Mouse (Mus musculus) midbrain, postnatal 0 days (tissue): ENCODE data around the gene Ccnl2. TPM values are rescaled to one million over a fixed set of nuclear protein-coding genes. Genes with fewer than 3 reads are reported as not detected.

ENCODE experiments used
- ATAC-seq: fragments of 200-750 bp; cut with Nextera tagmentation; 2 replicates; pipeline ENCODE4 v1.8.0; 2017; ENCODE audit warnings: moderate number of reproducible peaks, mild to moderate bottlenecking, moderate TSS enrichment, moderate library complexity; ENCODE audit not compliant: low FRiP score
- DNase-seq: peaks from one replicate; pipeline ENCODE4 v3.0.0-alpha.2; 2015; ENCODE audit warnings: low spot score
- H3K27ac ChIP-seq: fragments of 300-500 bp; sonication (generic); 2 replicates; pipeline ENCODE4 v1.5.1; 2014; ENCODE audit warnings: low read depth, mild to moderate bottlenecking, low read length, mixed read lengths
- H3K27me3 ChIP-seq: fragments of 300-500 bp; sonication (generic); 2 replicates; pipeline ENCODE4 v1.6.1; 2014; ENCODE audit warnings: low read length, control low read depth, mixed read lengths; ENCODE audit not compliant: insufficient read depth
- H3K36me3 ChIP-seq: fragments of 300-500 bp; sonication (generic); 2 replicates; pipeline ENCODE4 v1.6.1; 2014; ENCODE audit warnings: low read length, control low read depth, mixed read lengths; ENCODE audit not compliant: insufficient read depth
- H3K4me1 ChIP-seq: fragments of 300-500 bp; sonication (generic); 2 replicates; pipeline ENCODE4 v1.6.1; 2014; ENCODE audit warnings: mild to moderate bottlenecking, control low read depth, antibody characterized with exemption, low read length, mixed read lengths; ENCODE audit not compliant: insufficient read depth
- H3K4me2 ChIP-seq: fragments of 300-500 bp; sonication (generic); 2 replicates; pipeline ENCODE4 v1.6.1; 2014; ENCODE audit warnings: low read depth, mild to moderate bottlenecking, low read length, mixed read lengths; ENCODE audit not compliant: poor library complexity, severe bottlenecking
- H3K4me3 ChIP-seq: fragments of 300-500 bp; sonication (generic); 2 replicates; pipeline ENCODE4 v1.5.1; 2014; ENCODE audit warnings: low read depth, mild to moderate bottlenecking, low read length, moderate library complexity
- H3K9ac ChIP-seq: fragments of 300-500 bp; sonication (generic); replicated peaks from 2 replicates; pipeline ENCODE4 v1.6.1; 2014; ENCODE audit warnings: mild to moderate bottlenecking, low read length, moderate library complexity, mixed read lengths; ENCODE audit not compliant: poor library complexity, severe bottlenecking
- H3K9me3 ChIP-seq: fragments of 300-500 bp; sonication (generic); 2 replicates; pipeline ENCODE4 v1.6.1; 2016; ENCODE audit warnings: low read length, control low read depth
- CTCF ChIP-seq: IDR thresholded peaks from 2 replicates; pipeline ENCODE4 v1.5.1; 2016; ENCODE audit warnings: antibody characterized with exemption, mild to moderate bottlenecking
- WGBS: fragments of 180-500 bp; shearing (Covaris S2); extraction: QIAGEN DNeasy Blood & Tissue Kit; methylation state at CpG from one replicate; pipeline ENCODE4 v1.1.7; 2014; 5-methylcytosine and 5-hydroxymethylcytosine counted together
- polyA plus RNA-seq: library from polyadenylated mRNA; unstranded; fragments of >200 nt; fragmentation: Nextera tagmentation; extraction: Ambion mirVana; gene quantifications from 2 replicates; pipeline ENCODE4 v1.2.1, GENCODE M21; 2015
- total RNA-seq: library from RNA; depleted of rRNA; stranded (reverse); fragments of >200 nt; gene quantifications from 2 replicates; pipeline ENCODE4 v1.2.3, GENCODE M21; 2014

Gene Ccnl2
- total and polyA plus RNA-seq, 2 experiments from 2014 or later, result 66.3 to 88.8 TPM

DNA sequence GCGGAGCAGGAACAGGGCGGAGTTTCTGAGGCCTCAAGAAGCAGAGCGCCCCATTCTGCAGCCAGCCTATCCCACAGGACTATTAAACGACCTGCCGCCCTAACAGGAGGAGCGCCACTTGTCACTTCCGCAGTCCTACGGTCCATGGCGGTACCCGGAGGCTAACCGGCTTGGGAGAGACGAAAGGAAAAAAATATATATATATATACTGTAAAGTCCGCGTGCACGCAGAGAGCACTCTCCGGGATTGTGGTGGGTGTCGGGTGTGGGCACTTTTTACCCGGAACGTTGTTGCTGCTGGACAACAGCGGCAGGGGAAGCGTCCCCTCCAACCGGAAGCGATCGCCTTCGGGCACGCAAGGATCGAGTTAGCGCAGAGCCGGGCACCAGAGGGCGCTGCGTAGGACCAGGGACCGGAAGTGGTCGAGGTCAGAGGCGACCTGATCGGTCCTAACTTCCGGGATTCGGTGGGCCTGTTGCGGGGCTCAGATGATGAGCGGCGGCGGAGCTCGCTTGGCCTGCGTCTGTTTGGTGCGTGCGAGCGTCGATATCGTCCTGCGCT, 19.0 kb downstream of the Ccnl2 start, which contains the start of gene Aurkaip1:
Gene Aurkaip1, plus strand, starts transcription at position 68 of the 562 bp plus-strand sequence.
- peaks cover 4% of the 10 kb centered on the region; the same call in 1 of the 2 replicates for H3K4me1 ChIP-seq
- H3K27ac ChIP-seq, result peak within 1 kb of the TSS; percentile 78
- H3K9me3 ChIP-seq, result no peaks in the 10 kb centered on the region
- peaks cover 18% of the 10 kb centered on the region for H3K36me3 ChIP-seq
- TF ChIP-seq CTCF, result peak; percentile 92
- peak; percentile 98 for DNase-seq
- peak within 1 kb of the TSS; percentile 79 for H3K4me3 ChIP-seq
- WGBS, result under 1% methylated on average over 49 of the region's 49 CpGs
- peak within 1 kb of the TSS; percentile 79 for H3K9ac ChIP-seq
- no peaks in the 10 kb centered on the region for H3K27me3 ChIP-seq
- ATAC-seq, result peak; percentile 92
- H3K4me2 ChIP-seq, result peak within 1 kb of the TSS; percentile 96

DNA sequence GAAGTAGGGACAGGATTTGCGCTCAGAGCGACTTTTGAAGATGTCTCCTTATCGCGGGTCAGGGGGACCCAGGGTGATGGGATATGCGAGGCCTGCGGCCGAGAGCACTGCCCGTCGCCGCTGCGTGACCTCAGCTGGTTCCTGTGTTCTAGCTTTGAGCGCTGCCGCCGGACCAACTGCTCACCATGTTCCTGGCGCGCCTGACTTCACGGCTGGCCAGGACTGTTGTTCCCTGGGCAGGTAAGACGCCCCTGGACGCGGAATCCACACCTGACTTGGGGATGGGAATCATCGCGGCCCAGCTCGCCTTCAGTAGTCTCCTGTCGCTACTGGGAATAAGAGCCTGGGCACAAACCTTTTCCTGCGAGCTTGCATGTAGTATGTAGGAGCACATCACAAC, 19.5 kb downstream of the Ccnl2 start:
- Histone ChIP-seq H3K27me3 (no peaks in the 10 kb centered on the region), H3K4me1 (peaks cover 4% of the 10 kb centered on the region; the same call in 1 of the 2 replicates), H3K4me3 (peak overlapping the region; percentile 79), H3K27ac (peak overlapping the region; percentile 78), H3K4me2 (peak overlapping the region; percentile 96), H3K9ac (peak overlapping the region; percentile 79), H3K9me3 (no peaks in the 10 kb centered on the region), H3K36me3 (peaks cover 18% of the 10 kb centered on the region)
- no peak for DNase-seq
- WGBS, result under 1% methylated on average over 25 of the region's 25 CpGs
- peak; percentile 21; the same call in 1 of the 2 replicates for ATAC-seq
- TF ChIP-seq CTCF, result no peak

DNA sequence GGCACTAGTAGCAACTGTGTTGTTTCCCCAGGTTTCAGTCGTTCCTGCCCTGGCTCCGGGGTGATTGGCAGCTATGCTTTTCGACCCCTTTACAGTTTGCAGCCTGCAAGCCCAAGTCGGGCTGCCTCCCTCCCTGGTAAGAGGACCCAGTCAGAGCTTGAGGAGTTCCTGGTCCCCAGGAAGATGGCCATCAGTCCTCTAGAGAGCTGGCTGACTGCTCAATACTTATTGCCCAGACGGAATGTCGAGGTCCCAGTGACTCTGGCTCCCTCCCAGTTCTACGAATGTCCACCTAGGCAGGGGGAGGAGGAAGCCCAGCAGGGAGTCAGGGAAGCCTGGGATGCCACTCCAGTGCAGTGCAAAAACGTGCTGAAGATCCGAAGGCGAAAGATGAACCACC, 20.0 kb downstream of the Ccnl2 start:
- Histone ChIP-seq H3K27ac (peak overlapping the region; percentile 78; the same call in 1 of the 2 replicates), H3K4me1 (peaks cover 4% of the 10 kb centered on the region; the same call in 1 of the 2 replicates), H3K9ac (peak overlapping the region; percentile 79), H3K4me3 (peak overlapping the region; percentile 79), H3K4me2 (peak overlapping the region; percentile 96), H3K36me3 (peaks cover 15% of the 10 kb centered on the region), H3K27me3 (no peaks in the 10 kb centered on the region), H3K9me3 (no peaks in the 10 kb centered on the region)
- no peak for TF ChIP-seq CTCF
- WGBS, result 55% methylated on average over 10 of the region's 10 CpGs
- ATAC-seq, result no peak
- DNase-seq, result no peak

DNA sequence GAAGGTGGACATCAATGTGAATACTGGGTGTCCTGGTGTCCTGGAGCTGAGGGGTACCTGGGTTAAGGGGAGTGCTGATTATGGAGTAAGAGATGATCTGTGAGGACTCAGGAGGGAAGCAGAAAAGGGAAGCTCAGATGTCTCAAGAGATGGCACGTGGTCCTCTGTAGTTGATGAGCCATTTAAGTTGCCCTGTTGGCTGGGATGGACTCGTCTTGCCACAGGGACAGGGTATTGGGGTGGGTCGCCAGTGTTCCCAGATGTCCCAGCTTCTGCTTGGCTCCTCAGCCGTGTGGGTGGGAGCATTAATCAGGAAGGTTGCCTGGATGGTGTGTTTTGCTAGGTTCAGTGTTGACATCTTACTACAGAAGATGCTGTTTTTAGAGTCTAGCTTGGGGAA, 20.9 kb downstream of the Ccnl2 start:
- peaks cover 4% of the 10 kb centered on the region; the same call in 1 of the 2 replicates for H3K4me1 ChIP-seq
- no peaks in the 10 kb centered on the region for H3K27me3 ChIP-seq
- ATAC-seq (no peak), DNase-seq (no peak)
- H3K36me3 ChIP-seq, result peaks cover 10% of the 10 kb centered on the region; the same call in 1 of the 2 replicates
- H3K9me3 ChIP-seq, result no peaks in the 10 kb centered on the region
- no peak overlapping the region for H3K4me2 ChIP-seq
- no peak overlapping the region for H3K9ac ChIP-seq
- H3K4me3 ChIP-seq, result no peak overlapping the region
- no peak for TF ChIP-seq CTCF
- H3K27ac ChIP-seq, result no peak overlapping the region
- 87% methylated on average over 4 of the region's 4 CpGs for WGBS

DNA sequence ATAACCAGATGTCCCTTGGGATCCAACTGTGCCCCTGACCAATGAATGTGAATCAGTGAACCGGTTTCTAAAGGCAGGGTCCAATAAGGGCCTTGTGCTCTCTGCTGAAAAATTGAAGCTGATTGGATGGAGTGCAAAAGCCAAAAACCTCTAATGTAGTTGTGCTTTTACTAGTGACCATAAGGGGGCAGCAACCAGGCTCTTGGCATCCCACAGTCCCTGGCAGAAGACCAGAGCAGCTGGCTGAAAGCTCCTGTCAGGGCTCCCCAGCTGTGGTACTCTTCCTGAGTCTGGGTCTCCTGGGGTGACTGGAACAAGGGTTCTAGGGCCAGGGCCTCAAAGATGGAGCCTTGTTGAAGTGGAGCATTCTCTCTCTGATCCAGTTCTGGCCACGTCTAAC, 21.5 kb downstream of the Ccnl2 start:
- Histone ChIP-seq H3K9me3 (no peaks in the 10 kb centered on the region), H3K9ac (no peak overlapping the region), H3K4me1 (peaks cover 4% of the 10 kb centered on the region; the same call in 1 of the 2 replicates), H3K27me3 (no peaks in the 10 kb centered on the region), H3K4me2 (no peak overlapping the region), H3K36me3 (peaks cover 10% of the 10 kb centered on the region; the same call in 1 of the 2 replicates), H3K4me3 (no peak overlapping the region), H3K27ac (peak overlapping the region; percentile 43; the same call in 1 of the 2 replicates)
- ATAC-seq (0 out of 2 replicates have a peak, but pooled peaks have one; percentile 21), DNase-seq (peak; percentile 89)
- peak; percentile 81 for TF ChIP-seq CTCF
- 36% methylated on average over 2 of the region's 2 CpGs for WGBS

DNA sequence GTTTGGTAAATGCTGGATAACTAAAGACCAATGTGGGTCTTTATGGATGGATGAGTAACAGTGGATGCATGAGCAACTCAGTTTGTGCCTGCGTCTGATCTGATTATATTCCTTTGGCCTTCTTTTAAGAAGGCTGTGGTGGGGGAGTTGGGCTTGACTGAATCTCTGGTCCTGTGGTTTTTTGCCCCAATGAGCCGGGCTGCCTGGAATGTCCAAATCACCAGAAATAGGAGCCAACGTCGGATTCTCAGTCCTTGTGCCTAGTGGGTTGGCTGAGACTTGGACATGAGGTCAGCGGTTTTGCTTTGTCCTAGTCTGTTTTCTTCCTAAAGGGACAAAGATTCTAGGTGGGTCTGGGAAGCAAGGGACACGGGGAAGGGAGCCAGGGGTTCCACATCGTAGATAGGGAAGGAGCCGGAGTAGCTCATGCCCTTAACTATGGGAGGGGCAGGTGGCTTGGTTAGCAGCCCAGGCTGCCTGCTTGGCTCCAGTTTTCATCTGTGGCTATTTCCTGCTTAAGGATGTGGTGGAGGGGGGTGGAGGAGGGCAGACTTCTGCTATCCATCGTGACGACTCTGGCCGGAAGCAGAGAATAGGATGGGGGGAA, 25.2 kb downstream of the Ccnl2 start:
- DNase-seq (no peak), ATAC-seq (no peak)
- Histone ChIP-seq H3K27me3 (peaks cover 7% of the 10 kb centered on the region), H3K4me3 (no peak overlapping the region), H3K9me3 (no peaks in the 10 kb centered on the region), H3K4me1 (no peaks in the 10 kb centered on the region; the same call in 1 of the 2 replicates), H3K27ac (no peak overlapping the region), H3K4me2 (no peak overlapping the region), H3K9ac (no peak overlapping the region), H3K36me3 (peaks cover 10% of the 10 kb centered on the region; the same call in 1 of the 2 replicates)
- TF ChIP-seq CTCF, result no peak
- WGBS, result 72% methylated on average over 11 of the region's 11 CpGs
